Mouse (Mus musculus) midbrain, embryonic 13.5 days (tissue): ENCODE results near the gene Mlh3. TPM values are rescaled to one million over a fixed set of nuclear protein-coding genes. Genes with fewer than 3 reads are reported as not detected.

ENCODE experiments used
- ATAC-seq: fragments of 200-750 bp; cut with Nextera tagmentation; 2 replicates; pipeline ENCODE4 v1.8.0; 2017; ENCODE audit warnings: mild to moderate bottlenecking, moderate TSS enrichment, moderate library complexity
- H3K27ac ChIP-seq: fragments of 300-500 bp; sonication (generic); 2 replicates; pipeline ENCODE4 v1.5.1; 2015; ENCODE audit warnings: inconsistent platforms, mild to moderate bottlenecking, moderate library complexity
- H3K27me3 ChIP-seq: fragments of 300-500 bp; sonication (generic); 2 replicates; pipeline ENCODE4 v1.6.1; 2015; ENCODE audit warnings: mild to moderate bottlenecking, inconsistent platforms
- H3K36me3 ChIP-seq: fragments of 300-500 bp; sonication (generic); 2 replicates; pipeline ENCODE4 v1.6.1; 2015; ENCODE audit warnings: mild to moderate bottlenecking, inconsistent platforms
- H3K4me1 ChIP-seq: fragments of 300-500 bp; sonication (generic); replicated peaks from 2 replicates; pipeline ENCODE4 v1.6.1; 2015; ENCODE audit warnings: inconsistent platforms
- H3K4me2 ChIP-seq: fragments of 300-500 bp; sonication (generic); replicated peaks from 2 replicates; pipeline ENCODE4 v1.6.1; 2015; ENCODE audit warnings: moderate library complexity, mild to moderate bottlenecking, inconsistent platforms
- H3K4me3 ChIP-seq: fragments of 300-500 bp; sonication (generic); replicated peaks from 2 replicates; pipeline ENCODE4 v1.5.1; 2015; ENCODE audit warnings: mild to moderate bottlenecking, inconsistent platforms
- H3K9ac ChIP-seq: fragments of 300-500 bp; sonication (generic); replicated peaks from 2 replicates; pipeline ENCODE4 v1.6.1; 2015; ENCODE audit warnings: mild to moderate bottlenecking, inconsistent platforms
- H3K9me3 ChIP-seq: fragments of 300-500 bp; sonication (generic); 2 replicates; pipeline ENCODE4 v1.6.1; 2016; ENCODE audit warnings: mild to moderate bottlenecking, inconsistent platforms
- WGBS: fragments of 180-500 bp; shearing (Covaris S2); methylation state at CpG from one replicate; pipeline ENCODE4 v1.1.7; 2015; 5-methylcytosine and 5-hydroxymethylcytosine counted together
- polyA plus RNA-seq: library from polyadenylated mRNA; unstranded; fragments of >200 nt; fragmentation: Nextera tagmentation; extraction: Ambion mirVana; gene quantifications from 2 replicates; pipeline ENCODE4 v1.2.1, GENCODE M21; 2015

The Mlh3 gene
- 8.9 and 9.0 TPM in 2 replicates for polyA plus RNA-seq

GRCm38 (mm10) chr12:85270319-85270718 is at the start of gene Mlh3:
Mlh3 (minus strand) TSS chr12:85270599.
- H3K9ac ChIP-seq = peak within 1 kb of the TSS; percentile 73
- 0 out of 2 replicates have a peak, but pooled peaks cover 3% of the 10 kb centered on the region for H3K36me3 ChIP-seq
- H3K4me2 ChIP-seq = peak within 1 kb of the TSS; percentile 59
- peaks cover 4% of the 10 kb centered on the region for H3K4me1 ChIP-seq
- peak; percentile 98 for ATAC-seq
- WGBS = under 1% methylated on average over 35 of the region's 35 CpGs
- no peaks in the 10 kb centered on the region for H3K9me3 ChIP-seq
- H3K4me3 ChIP-seq = peak within 1 kb of the TSS; percentile 57
- H3K27me3 ChIP-seq = no peaks in the 10 kb centered on the region
- peak within 1 kb of the TSS; percentile 87 for H3K27ac ChIP-seq

- 80% methylated on average over 3 of the region's 3 CpGs for WGBS
- Histone ChIP-seq H3K9ac (no peak overlapping the region), H3K27me3 (no peaks in the 10 kb centered on the region), H3K4me1 (no peaks in the 10 kb centered on the region), H3K4me2 (no peak overlapping the region), H3K36me3 (peaks cover 94% of the 10 kb centered on the region), H3K27ac (no peak overlapping the region), H3K4me3 (no peak overlapping the region), H3K9me3 (no peaks in the 10 kb centered on the region)
- no peak for ATAC-seq
Measured at GRCm38 (mm10) chr12:85308651-85309050, 38.3 kb upstream of the Mlh3 start.

- Histone ChIP-seq H3K4me2 (no peak overlapping the region), H3K4me3 (no peak overlapping the region), H3K27me3 (no peaks in the 10 kb centered on the region), H3K27ac (no peak overlapping the region), H3K9ac (no peak overlapping the region), H3K36me3 (peaks cover 92% of the 10 kb centered on the region), H3K4me1 (no peaks in the 10 kb centered on the region), H3K9me3 (no peaks in the 10 kb centered on the region)
- 51% methylated on average over 16 of the region's 16 CpGs for WGBS
- ATAC-seq = peak; percentile 24; the same call in 1 of the 2 replicates
Measured at GRCm38 (mm10) chr12:85305247-85305892, 35.0 kb upstream of the Mlh3 start.

DNA sequence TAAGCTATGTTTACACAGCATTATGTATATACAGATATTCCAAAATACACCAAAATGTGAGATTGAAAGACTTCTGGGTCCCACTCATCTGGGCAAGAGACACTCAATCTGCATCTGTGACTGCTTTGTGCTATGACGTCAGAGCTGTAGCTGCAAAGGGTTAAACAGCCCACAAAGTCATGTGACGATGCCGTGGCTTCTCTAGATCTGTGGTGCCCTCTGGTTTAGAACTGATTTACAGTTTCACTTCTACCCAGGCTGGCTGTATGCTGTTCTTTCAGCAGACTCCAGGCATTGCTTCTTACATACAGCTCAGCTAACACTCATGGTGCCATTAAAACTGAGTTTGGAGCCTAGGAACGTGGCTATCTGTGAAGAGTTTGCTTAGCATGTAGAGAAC is 34.3 kb upstream of the Mlh3 start:
- no peaks in the 10 kb centered on the region for H3K4me1 ChIP-seq
- 78% methylated on average over 4 of the region's 4 CpGs for WGBS
- H3K4me2 ChIP-seq = no peak overlapping the region
- H3K4me3 ChIP-seq = no peak overlapping the region
- H3K27ac ChIP-seq = no peak overlapping the region
- H3K9me3 ChIP-seq = no peaks in the 10 kb centered on the region
- ATAC-seq = no peak
- H3K36me3 ChIP-seq = peaks cover 91% of the 10 kb centered on the region
- H3K9ac ChIP-seq = no peak overlapping the region
- no peaks in the 10 kb centered on the region for H3K27me3 ChIP-seq

GRCm38 (mm10) chr12:85303256-85303655 is 32.9 kb upstream of the Mlh3 start:
- H3K27me3 ChIP-seq = no peaks in the 10 kb centered on the region
- no peak overlapping the region for H3K4me2 ChIP-seq
- H3K9ac ChIP-seq = no peak overlapping the region
- H3K4me1 ChIP-seq = no peaks in the 10 kb centered on the region
- no peak overlapping the region for H3K4me3 ChIP-seq
- 89% methylated on average over 2 of the region's 2 CpGs for WGBS
- H3K36me3 ChIP-seq = peaks cover 92% of the 10 kb centered on the region
- no peaks in the 10 kb centered on the region for H3K9me3 ChIP-seq
- H3K27ac ChIP-seq = no peak overlapping the region
- ATAC-seq = no peak

- no peaks in the 10 kb centered on the region for H3K27me3 ChIP-seq
- no peak overlapping the region for H3K4me2 ChIP-seq
- H3K27ac ChIP-seq = no peak overlapping the region
- H3K4me1 ChIP-seq = no peaks in the 10 kb centered on the region
- no peaks in the 10 kb centered on the region for H3K9me3 ChIP-seq
- H3K4me3 ChIP-seq = no peak overlapping the region
- H3K36me3 ChIP-seq = peaks cover 54% of the 10 kb centered on the region
- 100% methylated on average over 1 of the region's 1 CpGs for WGBS
- no peak for ATAC-seq
- H3K9ac ChIP-seq = no peak overlapping the region
Measured at GRCm38 (mm10) chr12:85298835-85299180, 28.4 kb upstream of the Mlh3 start.

GRCm38 (mm10) chr12:85298127-85298834 is 27.9 kb upstream of the Mlh3 start:
- Histone ChIP-seq H3K9ac (no peak overlapping the region), H3K27ac (no peak overlapping the region), H3K27me3 (no peaks in the 10 kb centered on the region), H3K4me3 (no peak overlapping the region), H3K4me1 (no peaks in the 10 kb centered on the region), H3K9me3 (no peaks in the 10 kb centered on the region), H3K4me2 (no peak overlapping the region), H3K36me3 (peaks cover 48% of the 10 kb centered on the region)
- 90% methylated on average over 11 of the region's 11 CpGs for WGBS
- no peak for ATAC-seq

DNA sequence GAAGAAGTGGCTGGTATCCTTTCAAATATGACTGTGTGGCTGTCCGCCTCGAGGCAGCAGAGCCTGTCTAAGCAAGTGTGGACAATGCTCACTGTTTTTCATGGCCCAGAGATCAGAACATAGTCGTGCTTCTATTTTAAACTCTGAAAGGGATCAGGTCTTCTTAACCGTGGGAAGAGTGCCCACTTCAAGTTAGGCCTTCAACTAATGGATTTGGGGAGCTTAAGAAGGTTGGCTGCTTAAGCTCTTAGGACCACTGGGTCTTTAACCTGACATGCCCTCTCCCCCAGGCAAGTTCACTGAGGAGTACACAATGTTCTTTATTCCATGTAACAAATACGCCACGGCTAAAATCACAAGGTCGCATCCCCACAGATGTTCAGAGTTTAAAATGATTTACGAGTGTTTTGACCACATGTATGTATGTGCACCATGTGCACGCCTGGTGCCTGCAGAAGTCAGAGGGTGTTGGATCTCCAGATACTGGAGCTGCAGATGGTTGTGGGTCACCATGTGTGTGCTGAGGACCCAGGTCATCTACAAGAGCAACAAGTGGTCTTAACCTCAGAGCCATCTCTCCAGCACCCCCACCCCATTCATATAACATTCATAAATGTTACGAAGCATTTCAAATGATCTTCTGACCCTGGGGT is 27.1 kb upstream of the Mlh3 start:
- no peak overlapping the region for H3K27ac ChIP-seq
- H3K4me2 ChIP-seq = no peak overlapping the region
- H3K9me3 ChIP-seq = no peaks in the 10 kb centered on the region
- peaks cover 42% of the 10 kb centered on the region for H3K36me3 ChIP-seq
- no peak overlapping the region for H3K4me3 ChIP-seq
- no peaks in the 10 kb centered on the region for H3K27me3 ChIP-seq
- no peak for ATAC-seq
- 80% methylated on average over 10 of the region's 10 CpGs for whole genome bisulfite sequencing
- H3K4me1 ChIP-seq = no peaks in the 10 kb centered on the region
- H3K9ac ChIP-seq = no peak overlapping the region

GRCm38 (mm10) chr12:85296915-85297314 is 26.5 kb upstream of the Mlh3 start:
- Histone ChIP-seq H3K9ac (no peak overlapping the region), H3K4me1 (no peaks in the 10 kb centered on the region), H3K36me3 (peaks cover 37% of the 10 kb centered on the region), H3K27me3 (no peaks in the 10 kb centered on the region), H3K4me3 (no peak overlapping the region), H3K4me2 (no peak overlapping the region), H3K27ac (no peak overlapping the region), H3K9me3 (no peaks in the 10 kb centered on the region)
- no peak for ATAC-seq
- WGBS = 88% methylated on average over 5 of the region's 5 CpGs

- Histone ChIP-seq H3K4me3 (no peak overlapping the region), H3K9me3 (no peaks in the 10 kb centered on the region), H3K27me3 (no peaks in the 10 kb centered on the region), H3K4me2 (no peak overlapping the region), H3K9ac (no peak overlapping the region), H3K4me1 (no peaks in the 10 kb centered on the region), H3K27ac (no peak overlapping the region), H3K36me3 (peaks cover 23% of the 10 kb centered on the region)
- no peak for ATAC-seq
- WGBS = 92% methylated on average over 2 of the region's 2 CpGs
Measured at GRCm38 (mm10) chr12:85295506-85295905, 25.1 kb upstream of the Mlh3 start.

DNA sequence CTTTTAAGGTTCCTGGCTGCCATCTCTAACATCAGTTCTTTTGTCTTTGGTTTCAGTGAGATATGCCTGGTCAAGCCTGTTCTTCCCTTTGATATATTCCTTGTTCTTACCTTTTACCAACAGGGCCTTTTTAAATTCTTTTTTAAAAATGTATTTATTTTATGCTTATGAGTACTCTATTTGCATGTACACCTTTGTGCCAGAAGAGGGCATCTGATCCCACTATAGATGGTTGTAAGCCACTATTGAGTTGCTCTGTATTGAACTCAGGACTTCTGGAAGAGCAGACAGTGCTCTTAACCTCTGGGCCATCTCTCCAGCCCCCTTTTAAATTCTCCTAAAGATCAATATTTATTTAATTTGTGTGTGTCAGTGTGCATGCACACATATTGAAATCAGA is 22.5 kb upstream of the Mlh3 start:
- Histone ChIP-seq H3K27me3 (peaks cover 10% of the 10 kb centered on the region), H3K4me2 (no peak overlapping the region), H3K4me1 (peaks cover 11% of the 10 kb centered on the region), H3K27ac (no peak overlapping the region), H3K9ac (no peak overlapping the region), H3K9me3 (no peaks in the 10 kb centered on the region), H3K4me3 (no peak overlapping the region), H3K36me3 (no peaks in the 10 kb centered on the region)
- no peak for ATAC-seq

- no peaks in the 10 kb centered on the region for H3K36me3 ChIP-seq
- no peaks in the 10 kb centered on the region for H3K9me3 ChIP-seq
- H3K4me3 ChIP-seq = no peak overlapping the region
- H3K9ac ChIP-seq = no peak overlapping the region
- no peak for ATAC-seq
- peaks cover 10% of the 10 kb centered on the region for H3K27me3 ChIP-seq
- WGBS = 87% methylated on average over 6 of the region's 6 CpGs
- H3K27ac ChIP-seq = no peak overlapping the region
- H3K4me2 ChIP-seq = no peak overlapping the region
- H3K4me1 ChIP-seq = peaks cover 13% of the 10 kb centered on the region
Measured at GRCm38 (mm10) chr12:85292288-85292687, 21.9 kb upstream of the Mlh3 start.
